Mouse (Mus musculus) CH12.LX (cell line): Measurements from ENCODE around the gene Tpte.
A peak's percentile ranks its signal among the peaks of the same experiment; 100 is the strongest.
"Not testable (repeated sequence)": the region's sequence is repeated elsewhere in the genome, so short reads cannot be mapped to it uniquely, and the experiment has no call there.

Experiments used
- CTCF ChIP-seq, 2 experiments: IDR thresholded peaks in 1 of 2; conservative IDR thresholded peaks in 1 of 2; 2 replicates each; pipeline ENCODE4 v1.5.1; 2011 to 2012; ENCODE audit warnings: low read depth in 2 of 2, low read length in 2 of 2, improper control_type of control experiment in 1 of 2, inconsistent platforms in 1 of 2, mild to moderate bottlenecking in 1 of 2, moderate library complexity in 1 of 2
- RCOR1 ChIP-seq: conservative IDR thresholded peaks from 2 replicates; pipeline ENCODE4 v1.6.1; 2012; ENCODE audit warnings: low read depth, mild to moderate bottlenecking, inconsistent platforms, low read length, improper control_type of control experiment
- ZKSCAN1 ChIP-seq: IDR thresholded peaks from 2 replicates; pipeline ENCODE4 v1.6.1; 2012; ENCODE audit warnings: low read depth, inconsistent platforms, low read length, improper control_type of control experiment, borderline replicate concordance

DNA sequence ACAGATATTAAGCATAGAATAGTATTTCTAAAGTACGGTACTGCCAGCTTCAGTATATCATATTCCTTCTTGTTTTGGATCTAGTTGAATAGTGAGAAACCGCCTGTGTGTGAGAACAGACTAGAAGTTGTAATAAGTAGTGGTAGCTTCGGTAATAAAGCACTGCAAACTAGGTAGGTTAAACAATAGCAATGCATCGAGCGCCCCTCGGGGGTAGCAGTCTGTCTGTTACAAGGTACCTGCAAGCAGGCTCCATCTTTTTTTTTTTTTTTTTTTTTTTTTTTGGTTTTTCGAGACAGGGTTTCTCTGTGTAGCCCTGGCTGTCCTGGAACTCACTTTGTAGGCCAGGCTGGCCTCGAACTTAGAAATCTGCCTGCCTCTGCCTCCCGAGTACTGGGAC lies 20.8 kb downstream of the Tpte start:
- TF ChIP-seq CTCF (conservative IDR thresholded peaks at IDR 0.05 in 1 of 2, IDR thresholded peaks at IDR 0.05 in 1 of 2; ENCODE audit: low read depth in 2 of 2, low read length in 2 of 2), result peak in 1 of 2 experiments; percentile 58; a peak in 2 of 4 replicates
- not testable (repeated sequence) for TF ChIP-seq ZKSCAN1, RCOR1
